21 mouse cellular contexts compared by ENCODE assay signal in the genomic region with DNA sequence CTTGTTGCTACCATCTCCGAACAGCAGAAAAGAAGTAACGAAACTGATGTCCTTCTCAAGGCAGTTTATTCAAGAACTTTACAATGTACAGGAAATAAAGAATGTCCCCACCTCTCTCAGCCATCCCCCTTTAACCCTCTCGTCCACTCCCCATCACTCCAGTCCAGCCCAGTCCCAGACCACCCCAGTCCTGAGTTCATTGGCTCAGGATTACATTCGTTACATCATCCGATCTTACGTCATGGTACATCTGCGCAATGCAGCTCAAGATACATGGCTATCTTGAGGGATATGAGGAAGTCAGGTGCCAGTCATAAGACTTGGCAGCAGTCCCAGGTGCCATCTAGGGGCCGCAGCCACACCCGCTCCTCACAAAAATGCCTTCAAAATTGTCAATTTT. TPM values are rescaled to one million over a fixed set of nuclear protein-coding genes. Genes with fewer than 3 reads are reported as not detected.
"Had no signal": no experiment of that assay in that cellular context is flagged by ENCODE, and none has a peak within 500 bp of the region (broad histone marks: within the 10 kb centered on the region; RNA-seq: fewer than 3 reads in every experiment).

No protein-coding gene starts in this region.

- H3K4me1 ChIP-seq: liver, embryonic 15.5 days; lung, embryonic 15.5 days; midbrain, embryonic 10.5 days; midbrain, embryonic 12.5 days; neural tube, embryonic 12.5 days had no signal

- H3K27ac ChIP-seq: liver, embryonic 15.5 days; lung, embryonic 15.5 days; macrophage; midbrain, embryonic 10.5 days; midbrain, embryonic 12.5 days; neural tube, embryonic 12.5 days had no signal

- ATAC-seq: liver, postnatal 0 days; lung, postnatal 0 days; midbrain, embryonic 16.5 days had no signal

- H3K27me3 ChIP-seq: liver, embryonic 15.5 days; lung, embryonic 15.5 days; midbrain, embryonic 12.5 days; neural tube, embryonic 12.5 days had no signal

- H3K4me3 ChIP-seq: liver, embryonic 15.5 days; lung, embryonic 15.5 days; midbrain, embryonic 10.5 days; midbrain, embryonic 12.5 days; neural tube, embryonic 12.5 days had no signal

- H3K9me3 ChIP-seq: liver, embryonic 15.5 days; lung, embryonic 15.5 days; midbrain, embryonic 10.5 days; midbrain, embryonic 12.5 days; neural tube, embryonic 12.5 days had no signal

- H3K36me3 ChIP-seq: liver, embryonic 15.5 days; lung, embryonic 15.5 days; midbrain, embryonic 10.5 days; midbrain, embryonic 12.5 days; neural tube, embryonic 12.5 days had no signal

- DNase-seq: liver, postnatal 0 days; lung, adult 2 months; lung, postnatal 14 days; lung, postnatal 36 days; midbrain, embryonic 14.5 days; right cerebral cortex, postnatal 25 days; right cerebral cortex, postnatal 4 days; spleen, adult 18-20 months; thymus, adult 18-20 months; thymus, postnatal 14 days; thymus, postnatal 36 days had no signal

RNA-seq across cellular contexts. Expression of a gene that starts 28.4 kb away (rescaled TPM):
- total RNA-seq: megakaryocyte-erythroid progenitor cell, adult 5-6 weeks had no signal
- polyA plus RNA-seq: macrophage; thymus, postnatal 0 days had no signal
